Mouse (Mus musculus) ES-CJ7 (cell line): ENCODE data around the gene B430305J03Rik.

Experiments used
- DNase-seq: peaks from one replicate; pipeline ENCODE4 v3.0.0; 2011; ENCODE audit warnings: low read depth, low spot score

B430305J03Rik gene

GRCm38 (mm10) chr3:61348036-61348614 is 17.6 kb downstream of the B430305J03Rik start:
- DNase-seq = no peak

GRCm38 (mm10) chr3:61345636-61346035 is 20.1 kb downstream of the B430305J03Rik start:
- DNase-seq = no peak

- DNase-seq = no peak
Measured at GRCm38 (mm10) chr3:61344031-61344430, 21.7 kb downstream of the B430305J03Rik start.

GRCm38 (mm10) chr3:61340321-61340720 is 25.4 kb downstream of the B430305J03Rik start:
- DNase-seq = no peak

GRCm38 (mm10) chr3:61337230-61337629 is 28.5 kb downstream of the B430305J03Rik start:
- no peak for DNase-seq

GRCm38 (mm10) chr3:61336205-61336604 is 29.5 kb downstream of the B430305J03Rik start:
- DNase-seq = no peak

GRCm38 (mm10) chr3:61321632-61322031 is 44.1 kb downstream of the B430305J03Rik start:
- no peak for DNase-seq

- no peak for DNase-seq
Measured at GRCm38 (mm10) chr3:61320031-61320430, 45.7 kb downstream of the B430305J03Rik start.

- DNase-seq = no peak
Measured at GRCm38 (mm10) chr3:61315002-61315401, 50.7 kb downstream of the B430305J03Rik start.
